Mouse (Mus musculus): ENCODE results near the gene Castor1.
A peak's percentile ranks its signal among the peaks of the same experiment; 100 is the strongest.

Castor1 gene

GRCm38 (mm10) chr11:4235665-4236545 lies 17.9 kb downstream of the Castor1 start, which contains the start of gene Osm:
Gene Osm (plus strand): TSS chr11:4236420.
- DNase-seq, result no peak

- DNase-seq, result no peak
Measured at GRCm38 (mm10) chr11:4236546-4237067, 18.6 kb downstream of the Castor1 start.

- DNase-seq, result no peak
Measured at GRCm38 (mm10) chr11:4237389-4237912, 19.4 kb downstream of the Castor1 start.

GRCm38 (mm10) chr11:4238167-4238566 lies 20.1 kb downstream of the Castor1 start:
- no peak for DNase-seq

- DNase-seq, result no peak
Measured at GRCm38 (mm10) chr11:4239691-4240090, 21.7 kb downstream of the Castor1 start.

GRCm38 (mm10) chr11:4240151-4240550 lies 22.1 kb downstream of the Castor1 start:
- no peak for DNase-seq

GRCm38 (mm10) chr11:4241180-4241579 lies 23.2 kb downstream of the Castor1 start:
- no peak for DNase-seq

GRCm38 (mm10) chr11:4246126-4246525 lies 28.1 kb downstream of the Castor1 start:
- DNase-seq, result no peak

- DNase-seq, result no peak
Measured at GRCm38 (mm10) chr11:4246623-4247022, 28.6 kb downstream of the Castor1 start.

GRCm38 (mm10) chr11:4247201-4247959 lies 29.4 kb downstream of the Castor1 start:
- DNase-seq, result no peak

- no peak for DNase-seq
Measured at GRCm38 (mm10) chr11:4249151-4249550, 31.1 kb downstream of the Castor1 start.

- no peak for DNase-seq
Measured at GRCm38 (mm10) chr11:4250290-4250689, 32.3 kb downstream of the Castor1 start.

- no peak for DNase-seq
Measured at GRCm38 (mm10) chr11:4251376-4251775, 33.4 kb downstream of the Castor1 start.

- DNase-seq, result no peak
Measured at GRCm38 (mm10) chr11:4252886-4253285, 34.9 kb downstream of the Castor1 start.

GRCm38 (mm10) chr11:4256846-4257607 lies 39.0 kb downstream of the Castor1 start, which contains the start of gene Lif:
Gene Lif (plus strand): TSS chr11:4257557.
- no peak for DNase-seq

GRCm38 (mm10) chr11:4257756-4258155 lies 39.7 kb downstream of the Castor1 start:
- no peak for DNase-seq

GRCm38 (mm10) chr11:4258657-4259082 lies 40.6 kb downstream of the Castor1 start:
- peak; percentile 85 for DNase-seq

- peak; percentile 67 for DNase-seq
Measured at GRCm38 (mm10) chr11:4260463-4261187, 42.6 kb downstream of the Castor1 start.

GRCm38 (mm10) chr11:4261188-4261494 lies 43.1 kb downstream of the Castor1 start:
- DNase-seq, result peak; percentile 78

GRCm38 (mm10) chr11:4261969-4262368 lies 43.9 kb downstream of the Castor1 start:
- DNase-seq, result peak; percentile 52

- DNase-seq, result no peak
Measured at GRCm38 (mm10) chr11:4262847-4263246, 44.8 kb downstream of the Castor1 start.

GRCm38 (mm10) chr11:4263296-4263695 lies 45.3 kb downstream of the Castor1 start:
- no peak for DNase-seq

All from lung, postnatal 14 days (tissue).